Mouse (Mus musculus) erythroblast, embryonic 14.5 days (primary cell): ENCODE results near the gene 1700001P01Rik. TPM values are rescaled to one million over a fixed set of nuclear protein-coding genes. Genes with fewer than 3 reads are reported as not detected.

Experiments used
- H3K27me3 ChIP-seq: 2 replicates; pipeline ENCODE4 v1.6.1; 2012; ENCODE audit warnings: inconsistent platforms; ENCODE audit not compliant: control insufficient read depth
- H3K36me3 ChIP-seq: 2 replicates; pipeline ENCODE4 v1.6.1; 2012; ENCODE audit warnings: mild to moderate bottlenecking, inconsistent platforms; ENCODE audit not compliant: control insufficient read depth
- H3K4me1 ChIP-seq: 2 replicates; pipeline ENCODE4 v1.6.1; 2012; ENCODE audit warnings: inconsistent platforms; ENCODE audit not compliant: control insufficient read depth
- H3K4me3 ChIP-seq: replicated peaks from 2 replicates; pipeline ENCODE3; 2012; ENCODE audit warnings: moderate library complexity, mild to moderate bottlenecking, inconsistent platforms
- H3K9me3 ChIP-seq: 2 replicates; pipeline ENCODE4 v1.6.1; 2012; ENCODE audit warnings: low read length, inconsistent platforms, mixed read lengths; ENCODE audit not compliant: control insufficient read depth
- GATA1 ChIP-seq: IDR thresholded peaks from 2 replicates; pipeline ENCODE4 v1.6.1; 2012; ENCODE audit warnings: low read length, inconsistent platforms, mixed read lengths
- TAL1 ChIP-seq: IDR thresholded peaks from 3 replicates; pipeline ENCODE4 v1.6.1; 2012; ENCODE audit warnings: low read length, inconsistent platforms, mixed read lengths
- polyA plus RNA-seq: library from polyadenylated mRNA; stranded (reverse); fragments of >175 nt; gene quantifications from 2 replicates; pipeline ENCODE4 v1.2.3, GENCODE M21; 2012

1700001P01Rik gene
- polyA plus RNA-seq, 1 experiment = not detected

- no peaks in the 10 kb centered on the region for H3K27me3 ChIP-seq
- H3K4me1 ChIP-seq = peaks cover 2% of the 10 kb centered on the region; the same call in 1 of the 2 replicates
- H3K36me3 ChIP-seq = peaks cover 27% of the 10 kb centered on the region
- H3K4me3 ChIP-seq = no peak overlapping the region
- TF ChIP-seq TAL1 (no peak), GATA1 (no peak)
- no peaks in the 10 kb centered on the region for H3K9me3 ChIP-seq
These were observed 42.0 kb downstream of the 1700001P01Rik start for GRCm38 (mm10) chr11:97733689-97734088.

GRCm38 (mm10) chr11:97728730-97729129, 47.0 kb downstream of the 1700001P01Rik start:
- H3K4me1 ChIP-seq = peaks cover 2% of the 10 kb centered on the region; the same call in 1 of the 2 replicates
- no peaks in the 10 kb centered on the region for H3K27me3 ChIP-seq
- H3K9me3 ChIP-seq = no peaks in the 10 kb centered on the region
- peaks cover 66% of the 10 kb centered on the region for H3K36me3 ChIP-seq
- TF ChIP-seq GATA1 = no peak
- no peak for TF ChIP-seq TAL1
- no peak overlapping the region for H3K4me3 ChIP-seq

- no peak overlapping the region for H3K4me3 ChIP-seq
- no peaks in the 10 kb centered on the region for H3K27me3 ChIP-seq
- TF ChIP-seq GATA1 (no peak), TAL1 (no peak)
- H3K4me1 ChIP-seq = no peaks in the 10 kb centered on the region
- H3K36me3 ChIP-seq = peaks cover 71% of the 10 kb centered on the region
- no peaks in the 10 kb centered on the region for H3K9me3 ChIP-seq
These were observed 47.4 kb downstream of the 1700001P01Rik start for GRCm38 (mm10) chr11:97728311-97728710.

- H3K9me3 ChIP-seq = peaks cover 12% of the 10 kb centered on the region
- peaks cover 83% of the 10 kb centered on the region for H3K36me3 ChIP-seq
- H3K27me3 ChIP-seq = no peaks in the 10 kb centered on the region
- H3K4me1 ChIP-seq = no peaks in the 10 kb centered on the region
- H3K4me3 ChIP-seq = no peak overlapping the region
- no peak for TF ChIP-seq TAL1
- no peak for TF ChIP-seq GATA1
These were observed 52.0 kb downstream of the 1700001P01Rik start for GRCm38 (mm10) chr11:97723709-97724108.

Other genes with a start within 250 kb of the 1700001P01Rik start
- not detected in 2 replicates for gene Srcin1, start 199.7 kb downstream of the 1700001P01Rik start, polyA plus RNA-seq
- 0.13 and 0.18 TPM in 2 replicates for gene Epop, start 146.2 kb downstream of the 1700001P01Rik start, polyA plus RNA-seq
- 0.05 and 0.07 TPM in 2 replicates for gene Mllt6, start 112.5 kb downstream of the 1700001P01Rik start, polyA plus RNA-seq
- not detected in 2 replicates for gene Cisd3, start 90.1 kb downstream of the 1700001P01Rik start, polyA plus RNA-seq
- 0.10 and 0.35 TPM in 2 replicates for gene Pcgf2, start 75.4 kb downstream of the 1700001P01Rik start, polyA plus RNA-seq
- 2.3 and 8.3 TPM in 2 replicates for gene Psmb3, start 72.5 kb downstream of the 1700001P01Rik start, polyA plus RNA-seq
- gene Pip4k2b, start 31.2 kb downstream of the 1700001P01Rik start, polyA plus RNA-seq = 0.17 and 0.28 TPM in 2 replicates
- 1.2 and 1.3 TPM in 2 replicates for gene Cwc25, start 9.4 kb downstream of the 1700001P01Rik start, polyA plus RNA-seq
- gene Rpl23, start 6.5 kb upstream of the 1700001P01Rik start, polyA plus RNA-seq = 22.6 and 32.2 TPM in 2 replicates
- gene Lasp1, start 23.1 kb upstream of the 1700001P01Rik start, polyA plus RNA-seq = 0.41 and 0.56 TPM in 2 replicates
- not detected in 2 replicates for gene B230217C12Rik, start 64.9 kb upstream of the 1700001P01Rik start, polyA plus RNA-seq
- not detected in 2 replicates for gene Fbxo47, start 108.2 kb upstream of the 1700001P01Rik start, polyA plus RNA-seq
- gene Plxdc1, start 210.5 kb upstream of the 1700001P01Rik start, polyA plus RNA-seq = 0.02 TPM in 2 replicates
- not detected in 2 replicates for gene Arl5c, start 220.3 kb upstream of the 1700001P01Rik start, polyA plus RNA-seq
- gene Cacnb1, start 247.1 kb upstream of the 1700001P01Rik start, polyA plus RNA-seq = 0.03 TPM in 1 of 2 replicates, not detected in the other